Mouse (Mus musculus) frontal cortex, adult (tissue): ENCODE data around the gene Tespa1.

Experiments used
- ATAC-seq: cut with Nextera tagmentation; 2 replicates; pipeline ENCODE4 v1.9.2; 2017; ENCODE audit warnings: mild to moderate bottlenecking, moderate library complexity, mixed read lengths; ENCODE audit not compliant: low TSS enrichment

The Tespa1 gene

DNA sequence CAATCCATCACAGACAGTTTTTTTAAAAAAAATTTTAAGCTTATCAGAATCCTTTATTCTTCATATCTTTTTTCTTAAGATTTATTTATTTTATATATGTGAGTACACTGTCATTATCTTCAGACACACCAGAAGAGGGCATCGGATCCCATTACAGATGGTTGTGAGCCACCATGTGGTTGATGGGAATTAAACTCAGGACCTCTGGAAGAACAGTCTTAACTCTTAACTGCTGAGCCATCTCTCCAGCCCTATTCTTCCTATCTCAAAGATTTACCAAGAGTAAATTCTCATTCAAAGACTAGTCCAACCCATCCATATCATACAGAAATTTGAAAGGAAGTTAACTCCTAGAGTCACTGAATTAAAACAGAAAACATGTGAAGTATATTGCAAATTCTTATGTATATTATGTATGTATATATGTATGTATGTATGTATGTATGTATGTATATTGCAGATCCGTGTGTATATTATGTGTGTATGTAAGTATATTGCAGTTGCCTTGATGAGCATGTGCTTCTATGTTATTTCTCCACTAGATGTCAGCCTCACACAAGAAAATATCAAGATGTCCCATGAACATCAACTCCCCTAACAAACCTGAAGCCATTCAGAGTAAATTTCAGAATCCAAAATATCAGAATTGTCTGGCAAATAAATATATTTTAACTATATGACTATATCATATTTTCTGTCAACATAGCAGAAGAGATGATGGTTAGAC lies 40.9 kb downstream of the Tespa1 start:
- peak; percentile 74 for ATAC-seq

DNA sequence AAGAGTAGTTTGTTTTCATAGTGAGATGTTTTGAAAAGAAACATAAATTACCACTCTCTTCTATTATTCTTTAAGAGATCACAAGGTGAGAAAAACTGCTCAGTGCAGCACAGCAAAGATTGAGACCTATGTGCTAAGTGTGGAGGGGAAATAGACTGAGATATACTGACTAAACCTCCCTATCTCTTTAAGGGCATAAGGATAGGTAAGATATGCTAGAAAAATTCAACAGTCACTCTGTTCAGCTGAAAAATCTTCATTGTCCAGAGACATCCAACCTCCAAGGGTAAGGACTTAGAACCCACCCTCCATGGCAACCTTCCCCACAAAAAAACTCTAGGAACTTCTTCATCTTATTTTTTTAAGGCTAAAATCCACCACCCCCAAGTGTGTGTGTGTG lies 42.1 kb downstream of the Tespa1 start:
- no peak for ATAC-seq

DNA sequence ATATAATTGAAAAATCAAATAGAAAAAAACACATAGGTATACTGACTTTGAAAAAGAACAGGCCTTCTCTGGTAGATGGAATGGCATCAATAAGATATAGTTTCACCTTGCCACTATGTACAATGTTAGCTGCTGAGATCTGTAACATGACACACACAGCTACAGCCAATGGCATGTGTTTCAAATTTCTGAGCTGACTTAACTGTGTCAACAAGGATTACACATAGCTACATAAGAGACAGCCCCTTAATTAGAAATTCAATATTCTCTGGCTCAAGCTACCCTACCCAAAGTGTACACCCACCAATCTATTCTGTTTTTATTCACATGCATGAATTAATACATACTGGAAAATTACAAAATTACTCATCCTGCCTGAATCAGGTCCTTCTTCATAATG lies 45.7 kb downstream of the Tespa1 start:
- no peak for ATAC-seq

DNA sequence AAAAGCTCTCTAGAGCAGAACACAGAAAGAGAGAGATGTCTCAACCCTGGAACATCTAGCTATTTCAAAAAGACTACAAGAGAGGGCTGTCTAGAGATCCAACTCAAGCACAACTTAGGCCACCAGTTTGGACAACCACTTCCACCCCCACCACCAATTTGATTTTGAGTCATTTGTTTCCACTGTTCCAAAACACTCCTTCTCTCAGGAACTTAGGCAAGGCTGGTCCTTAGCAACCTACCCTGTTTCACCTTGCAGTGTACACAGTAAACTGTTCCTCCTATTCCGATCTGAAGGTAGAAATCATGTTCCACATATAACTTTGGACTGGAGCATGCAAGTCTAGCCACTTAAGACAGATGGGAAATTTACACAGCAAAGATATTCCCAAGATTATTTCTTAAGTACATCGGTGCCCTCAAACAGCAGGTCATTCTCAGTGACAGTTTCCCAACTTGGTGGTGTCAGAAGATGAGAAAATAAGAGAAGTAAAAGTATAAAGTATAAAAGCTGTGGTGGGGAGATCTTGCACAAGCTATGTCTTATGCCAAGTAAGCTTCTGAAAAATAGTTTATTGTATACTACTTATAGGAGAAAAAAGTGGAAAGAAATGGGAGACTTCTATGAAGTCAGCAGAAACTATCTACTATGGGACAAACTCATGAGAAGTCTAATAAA lies 47.5 kb downstream of the Tespa1 start:
- no peak for ATAC-seq

DNA sequence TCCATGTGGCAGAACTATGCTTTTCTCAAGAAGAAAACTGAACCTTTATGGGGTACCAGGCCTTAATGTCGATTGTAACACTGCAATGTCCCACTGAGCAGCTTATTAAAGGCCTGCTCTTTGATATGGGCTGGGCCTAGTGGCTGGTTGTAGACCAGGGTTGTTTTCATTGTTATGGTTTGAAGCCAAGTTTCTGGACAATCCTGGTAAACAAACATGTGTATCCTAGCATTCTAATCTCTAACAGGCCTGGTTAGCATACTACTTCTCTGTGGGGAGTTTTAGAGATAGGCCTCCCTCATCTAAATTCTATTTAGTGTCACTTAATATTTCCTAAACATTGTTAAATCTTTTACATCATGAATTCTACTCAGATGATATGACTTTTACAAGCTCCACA lies 49.0 kb downstream of the Tespa1 start:
- ATAC-seq: no peak

DNA sequence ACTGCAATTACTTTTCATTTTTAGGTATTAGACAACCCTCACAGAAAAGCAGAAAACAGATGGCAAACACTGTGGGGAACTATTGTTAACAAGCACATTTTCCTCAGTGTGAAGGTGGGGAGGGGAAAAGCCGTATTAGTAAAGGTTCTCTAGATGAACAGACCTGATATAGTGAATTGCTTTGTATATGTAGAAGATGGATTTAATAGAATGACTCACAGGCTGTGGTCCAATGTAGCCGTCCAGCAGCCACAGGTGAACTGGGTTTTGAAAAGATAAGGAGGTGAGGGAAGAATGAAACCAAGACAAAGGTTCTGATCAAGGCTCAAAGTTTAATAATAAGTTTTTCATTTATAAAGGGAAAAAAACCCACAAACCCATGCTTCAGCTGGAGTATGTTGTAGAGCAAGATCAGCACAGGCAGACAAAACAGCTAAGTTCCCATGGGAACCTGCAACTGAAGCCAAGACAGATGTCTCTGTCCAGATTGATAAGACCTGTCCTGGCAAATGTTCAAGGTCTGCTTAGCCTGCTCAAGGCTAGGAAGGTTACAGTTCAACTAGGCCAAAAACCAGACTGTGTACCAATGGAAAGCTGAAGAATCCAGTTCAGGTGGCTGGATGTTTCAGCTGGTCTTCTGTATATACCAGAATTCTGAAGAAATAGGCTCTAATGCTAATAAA lies 50.0 kb downstream of the Tespa1 start:
- ATAC-seq: no peak

DNA sequence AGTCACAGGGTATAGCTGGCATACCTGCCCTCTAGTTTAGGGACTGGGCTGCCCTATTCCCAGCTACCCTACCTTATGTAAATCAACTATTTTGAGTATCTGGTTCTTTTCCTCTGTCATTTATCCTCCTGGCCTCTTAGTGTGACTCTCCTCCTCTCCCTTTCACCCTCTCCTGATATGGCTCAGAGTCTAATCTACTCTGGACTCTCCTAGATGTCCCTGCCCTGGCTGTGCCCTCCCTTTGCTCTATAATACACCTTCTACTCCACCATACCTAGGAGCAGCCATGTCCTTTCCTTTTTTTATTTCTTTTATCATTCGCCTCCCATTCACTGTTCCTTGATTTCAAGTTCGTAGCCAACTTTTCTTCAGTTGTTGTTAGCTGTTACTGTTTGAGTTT lies 52.5 kb downstream of the Tespa1 start:
- no peak for ATAC-seq

DNA sequence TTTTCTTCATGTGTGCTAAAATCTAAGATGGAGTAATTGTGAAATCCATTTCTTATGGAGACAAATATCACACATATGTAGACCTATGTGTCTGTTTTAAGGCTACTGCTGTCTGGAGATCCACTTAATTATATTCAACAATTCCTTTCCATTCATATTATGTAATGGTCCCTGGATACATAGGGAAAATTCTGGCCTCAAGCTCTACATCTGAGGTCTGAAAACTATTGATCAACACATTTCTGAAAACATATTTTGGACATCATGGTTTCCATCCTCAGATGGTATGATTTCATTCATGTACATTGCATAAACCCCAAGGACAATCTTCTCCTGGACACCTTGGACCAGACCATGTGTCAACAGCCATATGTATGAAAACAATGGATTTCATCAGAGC lies 71.6 kb downstream of the Tespa1 start, which contains the start of gene Vmn2r84:
Vmn2r84 (minus strand) TSS at position 101 of the 400 bp plus-strand sequence.
- ATAC-seq: no peak

DNA sequence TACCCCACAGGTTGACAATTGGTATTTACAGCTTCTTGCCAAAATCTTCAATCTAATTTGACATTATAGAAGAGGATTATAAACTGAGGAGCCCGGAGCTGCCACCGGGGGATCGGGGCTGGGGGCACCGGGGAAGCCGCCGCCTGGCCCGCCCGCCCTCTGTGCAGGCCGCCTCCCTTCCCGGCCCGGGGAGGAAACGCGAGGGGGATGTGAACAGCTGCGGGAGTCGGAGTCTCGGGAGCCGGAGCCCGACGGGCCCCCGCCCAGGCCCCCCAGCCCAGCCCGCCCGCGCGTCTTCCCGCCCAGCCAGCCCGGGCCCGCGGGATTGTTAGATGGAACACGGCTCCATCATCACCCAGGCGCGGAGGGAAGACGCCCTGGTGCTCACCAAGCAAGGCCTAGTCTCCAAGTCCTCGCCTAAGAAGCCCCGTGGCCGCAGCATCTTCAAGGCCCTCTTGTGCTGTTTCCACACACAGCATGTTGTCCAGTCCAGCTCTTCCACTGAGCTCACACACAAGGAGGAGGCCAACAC lies 89.6 kb downstream of the Tespa1 start:
- peak; percentile 50; the same call in 1 of the 2 replicates for ATAC-seq
